Mouse (Mus musculus): Measurements from ENCODE around the gene Calhm2.
"Not testable (repeated sequence)": the region's sequence is repeated elsewhere in the genome, so short reads cannot be mapped to it uniquely, and the experiment has no call there.

Gene Calhm2

DNA sequence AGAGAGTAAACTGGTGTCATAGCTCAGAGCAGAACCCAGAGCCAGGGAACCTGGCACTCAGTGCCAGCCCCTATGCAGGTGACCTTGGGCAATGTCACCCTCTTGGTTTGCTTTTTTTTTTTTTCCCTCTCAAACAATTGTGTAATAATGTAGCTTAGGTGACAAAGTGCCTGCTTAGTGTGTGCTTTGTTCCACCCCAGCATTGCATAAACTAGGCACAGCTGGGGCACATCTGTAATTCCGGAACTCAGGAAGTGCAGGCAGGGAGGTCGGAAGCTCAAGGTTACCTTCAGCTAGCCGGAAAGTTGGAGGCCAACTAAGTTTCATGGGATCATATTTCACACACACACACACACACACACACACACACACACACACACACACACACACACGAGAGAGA lies 11.8 kb upstream of the Calhm2 start:
- no peak for DNase-seq

DNA sequence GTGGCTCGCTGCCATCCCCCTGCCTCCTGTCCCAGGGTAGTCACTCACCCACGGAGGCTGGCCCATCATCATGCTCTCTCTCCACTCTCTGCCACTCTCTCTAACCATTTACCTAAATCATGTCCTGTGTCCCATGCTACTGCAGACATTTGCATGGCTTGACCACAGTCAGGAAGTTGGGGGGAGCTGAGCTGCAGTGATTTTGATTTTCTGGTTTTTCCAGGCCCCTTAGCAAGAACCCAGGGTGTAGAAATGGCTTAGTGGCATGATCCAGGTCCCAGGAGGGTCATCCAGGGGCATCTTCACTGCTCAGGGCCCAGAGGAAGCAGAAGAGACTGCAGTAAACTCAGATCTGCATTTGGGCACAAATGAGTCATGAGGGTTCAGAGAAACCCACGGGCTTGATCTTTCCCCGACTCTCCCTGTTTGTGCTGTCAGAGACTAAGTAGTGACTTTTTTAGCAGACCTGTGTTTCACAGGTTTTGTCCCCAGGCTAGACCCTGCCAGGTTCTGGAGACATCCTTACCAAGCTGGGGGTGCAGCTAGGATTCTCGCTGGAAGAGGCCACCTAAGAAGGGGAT lies 10.3 kb upstream of the Calhm2 start:
- no peak for DNase-seq

DNA sequence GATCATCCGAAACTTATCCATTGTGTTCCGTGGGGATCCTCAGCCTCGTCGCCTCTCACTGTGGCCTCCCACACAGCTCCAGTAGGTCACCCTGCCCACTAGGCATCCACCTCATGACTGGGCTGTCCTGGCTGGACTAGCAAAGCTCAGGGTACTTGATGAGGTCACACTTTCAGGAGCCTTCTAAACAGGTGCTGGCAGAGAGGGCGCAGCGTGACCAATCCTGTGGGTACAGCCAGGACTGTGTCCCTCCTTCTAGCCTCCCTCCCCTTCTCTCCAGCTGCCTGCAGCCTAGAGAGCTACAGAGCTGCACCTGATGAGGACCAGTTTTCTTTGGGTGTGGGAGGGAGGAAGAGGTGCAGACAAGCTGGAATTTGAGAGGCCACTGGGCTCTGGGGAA lies 6.1 kb upstream of the Calhm2 start, which contains the start of gene Calhm1:
TSS of gene Calhm1 (minus strand) at position 101 of the 400 bp plus-strand sequence.
- DNase-seq, result no peak

DNA sequence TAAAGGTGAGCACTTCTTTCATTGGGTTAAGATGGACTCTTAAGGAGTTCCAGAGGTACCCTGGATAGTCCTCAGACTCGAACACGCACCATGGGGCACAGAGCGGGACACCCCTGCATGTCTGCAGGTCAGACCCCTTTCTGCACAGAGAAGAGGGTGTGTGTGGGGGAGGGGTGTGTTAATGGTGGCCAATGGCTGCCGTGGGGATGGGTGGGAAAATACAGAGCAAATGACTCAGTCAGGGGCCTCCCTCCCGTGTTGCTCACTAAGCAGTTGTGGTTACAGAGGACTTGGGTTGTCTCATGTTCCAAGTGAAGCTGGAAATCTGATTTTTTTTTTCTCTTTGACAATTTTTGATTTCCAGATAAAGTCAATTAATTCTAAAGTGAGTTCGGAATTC lies 4.3 kb upstream of the Calhm2 start:
- no peak for DNase-seq

DNA sequence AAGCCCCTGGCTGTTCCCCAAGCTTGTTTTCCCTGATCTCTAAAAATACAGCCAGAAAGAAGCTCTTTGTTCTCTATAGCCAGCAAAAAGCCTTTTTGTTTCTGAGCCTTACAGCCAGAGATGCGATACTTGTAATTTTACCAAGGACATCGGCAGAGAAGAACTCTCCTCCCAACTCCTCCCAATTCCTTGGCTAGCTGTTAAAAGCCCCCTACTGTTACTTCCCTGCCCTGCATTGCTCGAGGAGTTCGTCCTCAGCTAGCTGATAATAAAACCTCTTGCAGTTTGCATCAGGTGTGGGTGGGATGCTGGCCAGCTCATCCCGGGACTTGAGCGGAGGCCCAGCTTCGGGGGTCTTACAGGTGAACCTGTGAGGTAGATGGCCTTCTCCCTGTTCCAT lies 1.5 kb upstream of the Calhm2 start:
- DNase-seq, result not testable (repeated sequence)

DNA sequence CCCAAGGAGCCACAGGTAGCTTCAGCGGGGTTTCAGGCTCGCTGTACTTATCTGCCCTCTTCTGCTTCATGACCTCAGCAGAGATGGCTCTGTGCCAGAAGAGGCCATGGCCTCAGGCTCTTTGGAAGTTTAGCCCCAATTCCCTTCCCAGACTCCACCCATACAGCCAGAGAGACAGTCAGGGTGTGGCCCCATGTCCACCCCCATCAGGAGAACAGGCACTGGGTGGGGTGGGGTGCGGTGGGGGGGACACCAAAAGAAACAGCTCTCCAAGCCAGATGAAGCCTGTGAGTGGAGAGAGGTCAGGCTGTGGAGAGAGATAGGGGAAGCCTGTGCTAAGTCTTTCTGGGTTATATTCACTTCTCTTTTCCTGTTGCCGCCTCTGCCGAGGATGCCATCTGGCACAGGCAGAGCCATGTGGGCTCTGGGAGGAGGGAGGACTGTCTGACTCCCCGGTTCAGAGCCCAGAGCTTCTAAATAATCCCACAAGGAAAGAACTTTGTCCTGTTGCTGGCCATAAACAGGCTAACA lies 978 bp downstream of the Calhm2 start:
- DNase-seq, result peak; percentile 54

DNA sequence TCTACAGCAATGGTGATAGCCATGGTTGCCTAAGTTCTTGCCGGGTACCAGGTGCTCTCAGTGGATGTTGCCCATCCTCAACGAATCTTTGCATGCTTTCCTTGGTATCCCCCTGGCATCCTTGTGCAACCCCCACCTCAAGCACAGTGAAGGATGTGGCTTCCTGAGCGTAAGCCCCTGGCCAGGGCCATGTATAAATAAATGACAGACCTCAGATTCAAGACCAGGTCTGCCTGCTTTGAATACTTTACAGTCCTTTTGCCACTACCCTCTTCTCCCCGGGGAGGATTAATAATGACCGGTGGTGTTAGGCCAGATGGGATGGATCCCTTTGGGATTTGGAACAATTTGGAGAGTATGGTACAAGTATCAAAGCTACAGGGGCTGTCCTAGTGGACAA lies 1.9 kb downstream of the Calhm2 start:
- no peak for DNase-seq

DNA sequence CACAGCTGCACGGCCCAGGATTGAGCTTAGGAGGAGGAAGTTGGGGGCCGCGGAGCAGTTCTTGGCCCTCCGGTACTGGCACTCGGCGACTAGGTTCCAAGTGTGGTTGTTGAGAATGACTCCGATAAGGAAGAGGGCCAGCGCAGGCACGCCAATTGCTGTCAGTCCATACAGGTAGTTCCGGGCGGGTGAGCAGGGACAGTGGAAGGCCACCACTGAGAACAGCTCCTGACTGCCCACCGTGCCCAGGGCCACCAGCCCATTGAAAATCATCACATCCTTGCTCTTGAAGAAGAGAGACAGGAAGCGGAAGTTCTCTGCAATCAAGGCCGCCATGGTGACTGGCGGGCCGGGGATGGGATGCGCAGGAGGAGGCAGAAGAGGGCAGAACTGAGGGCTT lies 2.5 kb downstream of the Calhm2 start:
- DNase-seq, result no peak

DNA sequence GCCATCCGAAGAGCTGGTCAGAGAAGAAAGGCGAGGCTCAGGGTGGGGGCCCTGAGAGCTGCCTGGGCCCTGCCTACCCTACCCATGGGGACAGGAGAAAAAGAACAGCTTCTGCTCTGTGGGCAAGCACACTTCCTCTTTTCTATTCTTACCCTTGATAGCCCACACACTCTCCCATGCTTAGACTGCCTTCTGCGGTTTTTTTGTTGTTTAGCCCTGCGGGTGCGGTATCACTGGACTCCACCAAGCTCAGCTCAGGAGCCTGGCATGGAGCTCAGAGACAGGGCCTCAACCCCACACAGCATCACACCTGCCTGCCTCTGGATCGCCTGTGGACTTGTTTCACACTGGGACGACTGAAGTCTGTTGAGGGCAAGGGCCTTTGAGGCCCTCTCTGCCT lies 4.9 kb downstream of the Calhm2 start:
- peak; percentile 22 for DNase-seq

DNA sequence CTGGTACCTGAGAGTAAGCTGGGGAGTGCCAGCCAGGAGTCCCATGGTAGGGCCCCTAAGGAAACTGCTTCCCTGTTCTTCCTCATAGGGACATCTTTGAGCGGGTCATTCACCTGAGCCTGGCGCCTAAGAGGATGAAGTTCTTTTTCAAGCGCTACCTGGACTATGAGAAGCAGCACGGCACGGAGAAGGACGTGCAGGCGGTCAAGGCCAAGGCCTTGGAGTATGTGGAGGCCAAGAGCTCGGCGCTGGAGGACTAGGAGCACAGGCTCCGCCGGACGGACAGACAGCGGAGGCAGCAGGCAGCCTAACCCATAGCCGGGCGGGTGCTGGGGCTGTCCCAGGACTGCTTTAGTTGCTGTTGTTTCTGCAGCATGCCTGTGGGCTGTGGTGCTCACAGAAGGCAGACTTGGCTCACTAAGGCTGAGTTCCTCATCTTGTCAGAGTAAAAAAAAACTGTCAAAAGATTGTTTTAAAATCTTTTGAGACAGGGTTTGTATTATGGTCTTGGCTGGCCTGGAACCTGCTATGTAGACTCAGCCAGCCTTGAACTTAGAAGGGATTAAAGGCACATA lies 7.5 kb downstream of the Calhm2 start:
- DNase-seq, result no peak

DNA sequence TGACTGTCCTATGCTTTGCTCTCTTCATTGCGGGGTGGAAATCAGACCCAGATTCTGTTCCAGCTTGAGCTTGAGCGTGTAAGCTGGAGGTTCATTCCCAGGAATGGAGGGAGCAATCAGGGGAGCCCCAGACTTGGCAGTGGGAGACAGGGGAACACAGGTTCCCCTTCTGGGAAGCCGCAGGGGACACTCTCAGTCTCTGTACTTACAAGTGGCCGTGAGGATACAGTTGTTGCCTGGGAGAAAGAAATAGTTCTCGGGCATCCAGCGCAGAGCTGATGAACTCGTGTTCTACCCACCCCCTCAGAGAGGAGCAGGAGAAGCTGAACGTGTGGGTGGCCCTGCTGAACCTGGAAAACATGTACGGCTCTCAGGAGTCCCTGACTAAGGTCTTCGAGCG lies 9.3 kb downstream of the Calhm2 start:
- DNase-seq, result no peak

DNA sequence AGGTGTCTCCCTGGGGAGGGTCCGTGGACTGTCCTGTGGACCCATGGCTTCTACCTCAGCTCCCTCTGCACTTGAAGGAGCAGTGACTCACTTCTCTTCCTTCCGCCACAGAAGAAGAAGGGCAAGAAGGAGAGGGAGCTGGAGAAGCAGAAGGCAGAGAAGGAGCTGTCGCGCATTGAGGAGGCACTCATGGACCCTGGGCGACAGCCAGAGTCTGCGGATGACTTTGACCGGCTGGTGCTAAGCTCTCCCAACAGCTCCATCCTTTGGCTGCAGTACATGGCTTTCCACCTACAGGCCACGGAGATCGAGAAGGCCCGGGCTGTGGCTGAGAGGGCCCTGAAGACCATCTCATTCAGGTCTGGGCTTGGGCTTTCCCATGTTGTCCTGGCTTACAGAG lies 9.9 kb downstream of the Calhm2 start:
- DNase-seq, result no peak

DNA sequence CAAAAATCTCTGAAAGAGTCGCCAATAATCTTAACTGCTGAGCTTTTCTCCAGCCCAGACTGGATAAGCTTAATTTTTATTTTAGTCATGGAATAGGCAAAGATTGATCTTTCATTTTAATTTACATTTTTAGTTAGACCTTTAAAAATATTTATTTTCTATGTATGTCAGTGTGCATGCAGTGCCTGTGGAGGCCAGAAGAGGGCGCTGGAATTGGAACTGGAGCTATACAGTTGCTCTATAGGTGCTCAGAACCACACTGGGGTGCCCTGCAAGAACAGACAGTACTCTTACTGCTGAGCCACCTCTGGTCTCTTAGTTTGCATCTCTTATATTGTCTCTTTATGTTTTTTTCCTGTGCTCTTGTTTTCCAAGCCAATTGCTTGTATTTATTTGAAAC lies 15.3 kb downstream of the Calhm2 start:
- peak; percentile 60 for DNase-seq

DNA sequence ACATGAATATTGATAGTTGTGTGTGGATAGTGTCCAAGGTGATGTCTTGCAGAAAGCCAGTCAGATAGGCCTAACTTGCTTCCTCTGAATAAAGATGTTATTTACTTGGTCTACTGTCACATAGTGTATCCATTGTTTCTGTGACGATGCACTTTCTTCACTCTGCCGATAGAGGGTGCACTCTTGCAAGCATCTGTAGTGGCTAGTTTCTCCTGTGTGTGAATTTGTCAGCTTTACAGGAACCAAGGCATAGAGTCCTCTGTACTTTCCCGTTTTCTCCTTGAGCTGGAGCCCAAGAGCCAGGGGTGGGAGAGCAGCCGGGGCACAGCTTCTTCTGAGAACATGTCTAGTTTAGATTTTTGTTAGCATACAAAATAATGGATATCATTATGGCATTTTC lies 17.0 kb downstream of the Calhm2 start:
- DNase-seq, result no peak

DNA sequence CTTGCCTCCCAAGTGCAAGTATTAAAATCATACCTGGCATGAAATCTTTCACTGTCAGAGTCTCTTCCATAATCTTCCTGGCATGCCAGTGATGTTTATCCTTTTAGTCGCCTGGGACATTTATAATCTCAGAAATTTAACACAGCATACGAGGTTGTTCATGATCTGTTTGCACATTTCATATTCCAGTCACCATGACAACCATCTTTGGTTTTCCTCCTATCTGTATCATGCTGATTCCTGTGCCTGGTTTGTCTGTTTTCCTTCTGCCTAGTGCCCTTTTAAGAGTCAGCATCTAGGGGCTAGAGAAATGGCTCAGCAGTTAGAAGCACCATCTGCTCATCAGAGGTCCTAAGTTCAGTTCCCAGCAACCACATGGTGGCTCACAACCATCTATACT lies 19.5 kb downstream of the Calhm2 start:
- DNase-seq, result no peak

DNA sequence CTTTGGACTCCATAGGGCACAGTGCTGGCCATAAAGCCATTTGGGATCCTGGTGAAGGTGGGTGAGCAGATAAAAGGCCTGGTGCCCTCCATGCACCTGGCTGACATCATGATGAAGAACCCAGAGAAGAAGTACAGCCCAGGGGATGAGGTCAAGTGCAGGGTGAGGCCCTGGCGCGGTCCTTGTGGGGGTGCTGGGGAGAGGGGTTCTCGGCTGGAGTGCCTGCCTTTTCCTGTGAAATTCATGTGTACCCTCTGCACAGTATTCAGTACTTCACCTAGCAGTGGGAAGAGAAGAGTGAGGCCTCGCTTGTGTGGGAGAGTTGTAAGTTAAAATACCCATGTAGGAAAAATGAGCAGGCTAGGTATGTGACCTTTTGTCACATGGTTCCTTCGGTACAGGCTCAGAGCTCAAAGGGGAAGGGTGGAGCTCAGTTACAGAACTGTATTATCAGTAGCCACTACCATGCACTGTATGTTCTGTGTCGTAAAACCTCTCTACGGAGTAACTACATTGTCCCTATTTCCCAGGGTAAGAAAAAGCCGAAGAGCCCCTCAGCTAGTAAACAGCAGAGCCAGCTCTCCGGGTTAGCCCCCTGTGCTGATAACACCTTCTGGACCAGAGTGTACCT lies 33.3 kb downstream of the Calhm2 start:
- no peak for DNase-seq

DNA sequence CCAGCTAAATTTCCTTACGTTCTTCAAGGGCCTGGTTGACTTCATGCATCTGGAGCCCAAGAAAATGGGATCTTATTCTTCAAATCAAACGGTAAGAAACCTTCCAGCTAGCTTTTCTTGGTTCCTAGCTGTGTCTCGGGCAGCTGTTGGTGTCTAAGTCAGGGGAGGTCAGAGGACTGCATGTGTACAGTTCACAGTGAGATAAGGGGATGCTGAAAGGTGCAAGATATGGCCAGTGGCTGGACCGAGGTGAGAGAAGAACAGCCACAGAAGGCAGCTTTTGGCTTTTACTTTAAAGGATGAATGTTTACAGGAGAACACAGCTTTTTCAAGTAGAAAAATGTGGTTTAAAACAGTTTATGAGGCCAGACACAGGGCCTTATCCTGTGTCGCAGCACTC lies 37.0 kb downstream of the Calhm2 start:
- no peak for DNase-seq

DNA sequence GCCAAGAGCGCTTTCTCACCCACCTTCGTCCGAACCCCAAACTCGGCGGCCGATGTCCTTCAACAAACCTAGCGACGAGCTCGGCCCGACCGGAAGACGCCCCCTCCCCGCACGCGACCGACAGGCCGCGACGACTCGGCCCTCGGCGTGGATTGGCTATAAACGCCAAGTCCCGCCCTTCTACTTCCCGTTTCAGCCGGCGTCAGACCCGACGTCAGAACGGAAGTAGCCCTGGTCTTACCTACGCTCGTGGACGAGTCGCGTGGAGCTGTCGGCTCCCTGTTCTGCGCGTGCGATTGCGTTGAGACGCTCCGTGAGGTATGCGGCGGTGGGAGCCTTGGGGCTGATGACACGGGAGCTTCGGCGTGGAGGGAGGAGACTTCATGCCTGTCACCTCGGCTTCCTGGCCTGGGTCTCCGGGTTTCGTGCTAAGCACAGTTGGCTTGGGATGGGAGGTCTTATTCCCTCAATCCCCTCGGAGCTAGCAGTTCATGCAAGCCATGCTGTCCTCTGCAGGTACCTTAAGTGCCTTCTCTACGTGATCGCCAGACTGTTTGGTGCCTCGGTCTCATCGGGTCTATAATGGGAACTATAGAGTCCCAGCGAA lies 47.4 kb downstream of the Calhm2 start, which contains the start of the genes Usmg5 and Pdcd11:
TSS of gene Usmg5 (minus strand) at position 98 of the 607 bp plus-strand sequence.
TSS of gene Pdcd11 (plus strand) at position 219 of the 607 bp plus-strand sequence.
- peak; percentile 93 for DNase-seq

DNA sequence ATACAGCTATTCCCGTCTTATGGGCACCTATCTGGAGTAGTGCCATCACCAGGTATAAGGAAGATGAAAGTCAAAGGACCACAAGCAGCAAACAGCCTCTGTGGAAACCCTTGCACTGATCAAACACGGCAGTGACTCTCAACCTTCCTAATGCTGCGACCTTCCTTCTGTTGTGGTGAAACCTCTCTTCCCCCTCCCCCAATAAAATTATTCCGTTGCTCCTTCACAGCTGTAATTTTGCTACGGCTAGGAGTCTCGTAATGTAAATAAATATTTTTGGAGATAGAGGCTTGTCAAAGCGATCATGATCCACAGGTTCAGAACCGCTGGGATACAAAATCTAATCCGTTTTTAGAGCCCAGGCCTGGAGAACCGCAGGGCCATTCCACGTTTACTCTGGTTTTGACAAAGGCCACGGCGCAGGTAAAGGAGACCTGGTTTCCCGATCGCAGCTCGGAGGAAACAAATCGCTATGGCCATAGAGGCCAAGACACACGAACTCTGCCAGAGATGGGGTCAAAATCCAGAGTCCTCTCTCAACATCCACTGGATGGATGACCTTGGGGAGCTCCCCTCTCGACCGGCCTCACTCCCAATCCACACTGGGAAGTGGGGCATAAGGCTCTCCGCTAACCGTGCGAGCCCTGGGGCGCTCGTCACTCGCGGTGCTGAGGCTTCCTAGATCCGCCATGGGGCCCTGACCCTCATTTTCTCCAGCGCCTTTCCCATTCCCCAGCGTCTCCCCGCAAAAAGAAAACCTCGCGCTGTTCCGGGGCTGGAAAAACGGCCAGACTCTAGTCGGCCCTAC lies 48.2 kb downstream of the Calhm2 start:
- DNase-seq, result peak; percentile 16

DNA sequence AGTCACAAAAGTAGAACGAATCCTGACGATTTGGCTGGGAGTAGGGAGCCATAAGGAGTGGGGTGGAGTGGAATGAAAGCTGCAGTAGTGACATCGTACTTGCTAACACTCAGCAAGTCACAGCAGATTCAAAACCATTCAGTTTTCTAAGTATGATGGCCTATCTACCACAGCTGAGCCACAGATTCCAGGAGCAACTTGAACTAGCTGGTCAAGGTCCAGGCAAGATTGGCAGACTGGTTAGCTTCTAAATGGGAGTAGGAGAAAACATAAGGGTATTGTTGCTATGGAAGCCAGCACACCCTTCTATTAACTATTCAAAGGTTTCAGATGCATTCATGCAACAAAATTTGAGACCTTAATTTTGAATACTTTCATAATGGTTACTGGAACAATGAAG lies 49.9 kb downstream of the Calhm2 start:
- DNase-seq, result no peak

DNA sequence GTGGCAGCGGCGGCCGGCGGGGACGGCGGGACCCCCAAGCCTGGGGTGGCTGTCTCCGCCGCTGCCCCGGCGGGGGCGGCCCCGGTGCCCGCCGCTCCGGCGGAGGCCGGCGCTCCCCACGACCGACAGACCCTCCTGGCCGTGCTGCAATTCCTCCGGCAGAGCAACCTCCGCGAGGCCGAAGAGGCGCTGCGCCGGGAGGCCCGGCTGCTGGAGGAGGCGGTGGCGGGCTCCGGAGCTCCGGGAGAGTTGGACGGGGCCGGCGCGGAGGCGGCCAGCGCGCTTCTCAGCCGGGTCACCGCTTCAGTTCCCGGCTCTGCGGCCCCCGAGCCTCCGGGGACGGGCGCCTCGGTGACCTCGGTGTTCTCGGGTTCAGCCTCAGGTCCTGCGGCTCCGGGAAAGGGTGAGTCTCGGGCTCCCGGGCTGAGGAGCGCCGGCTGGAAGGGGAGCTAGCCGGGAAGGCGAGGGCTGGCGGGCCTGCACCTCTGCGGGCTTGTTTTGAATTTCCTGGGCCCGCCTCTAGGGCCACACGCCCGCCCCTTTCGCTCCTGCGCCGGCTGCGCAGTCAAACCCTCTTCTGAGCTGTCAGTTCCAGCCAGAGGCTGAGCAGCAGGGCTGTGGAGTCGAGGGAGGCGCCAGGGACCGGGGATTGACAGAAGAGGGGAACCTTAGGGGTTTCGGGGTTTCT lies 70.0 kb downstream of the Calhm2 start:
- DNase-seq, result peak; percentile 93

Measured in liver (tissue).